Mouse (Mus musculus): ENCODE measurements around the gene Mpc2. TPM values are rescaled to one million over a fixed set of nuclear protein-coding genes. Genes with fewer than 3 reads are reported as not detected.

Gene Mpc2
- polyA plus RNA-seq (2012; ENCODE audit: insufficient read depth, insufficient read length, missing spikeins): 86.6 and 102 TPM in 2 replicates

DNA sequence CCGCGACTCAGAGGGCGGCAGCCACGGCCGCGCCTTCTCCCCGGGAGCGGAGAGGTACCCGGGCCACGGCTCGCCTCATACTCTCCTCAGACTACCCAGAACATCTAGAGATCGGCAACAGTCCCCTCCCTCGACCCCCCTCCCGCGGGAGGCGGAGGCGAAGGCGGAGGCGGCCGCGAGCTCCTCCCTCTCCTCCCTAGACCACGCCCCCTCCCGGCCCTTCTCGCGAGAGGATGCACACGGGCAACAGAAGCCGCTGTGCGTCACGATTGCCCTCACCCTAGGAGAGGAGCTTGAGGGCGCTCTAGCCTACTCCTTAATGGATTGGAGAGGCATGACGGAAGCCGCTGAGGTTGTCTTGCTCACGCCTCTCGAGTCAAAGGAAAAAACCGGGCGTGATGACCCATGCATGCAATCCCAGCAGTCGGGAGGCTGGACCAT lies at the start of gene Mpc2, which contains the start of gene Dcaf6:
Gene Mpc2, plus strand, starts transcription at position 278 of the 441 bp plus-strand sequence.
Gene Dcaf6, minus strand, starts transcription at position 116 of the 441 bp plus-strand sequence.
- peak within 1 kb of the TSS; percentile 96 for H3K27ac ChIP-seq (ENCODE audit: insufficient read depth, low read depth, low read length)
- H3K4me3 ChIP-seq (ENCODE audit: insufficient read depth, low read length): peak within 1 kb of the TSS; percentile 90
- peak; percentile 36; the same call in 1 of the 2 replicates for TF ChIP-seq CTCF (IDR thresholded peaks at IDR 0.05; ENCODE audit: low read depth, low read length)
- TF ChIP-seq POLR2A (IDR thresholded peaks at IDR 0.05; ENCODE audit: borderline replicate concordance, low read depth, low read length): peak; percentile 26; the same call in 1 of the 2 replicates
- H3K4me1 ChIP-seq (ENCODE audit: control insufficient read depth, insufficient read depth, low read length): peaks cover 2% of the 10 kb centered on the region; the same call in 1 of the 2 replicates

GRCm38 (mm10) chr1:165421357-165421915 lies 39.0 kb upstream of the Mpc2 start:
- Histone ChIP-seq H3K4me1 (ENCODE audit: control insufficient read depth, insufficient read depth, low read length) (no peaks in the 10 kb centered on the region), H3K27ac (ENCODE audit: insufficient read depth, low read depth, low read length) (no peak overlapping the region), H3K4me3 (ENCODE audit: insufficient read depth, low read length) (no peak overlapping the region)
- TF ChIP-seq POLR2A (IDR thresholded peaks at IDR 0.05; ENCODE audit: borderline replicate concordance, low read depth, low read length) (no peak), CTCF (IDR thresholded peaks at IDR 0.05; ENCODE audit: low read depth, low read length) (no peak)

- TF ChIP-seq POLR2A (IDR thresholded peaks at IDR 0.05; ENCODE audit: borderline replicate concordance, low read depth, low read length) (no peak), CTCF (IDR thresholded peaks at IDR 0.05; ENCODE audit: low read depth, low read length) (no peak)
- no peaks in the 10 kb centered on the region for H3K4me1 ChIP-seq (ENCODE audit: control insufficient read depth, insufficient read depth, low read length)
- H3K27ac ChIP-seq (ENCODE audit: insufficient read depth, low read depth, low read length): no peak overlapping the region
- no peak overlapping the region for H3K4me3 ChIP-seq (ENCODE audit: insufficient read depth, low read length)
Observed at GRCm38 (mm10) chr1:165426254-165426653, 34.2 kb upstream of the Mpc2 start.

DNA sequence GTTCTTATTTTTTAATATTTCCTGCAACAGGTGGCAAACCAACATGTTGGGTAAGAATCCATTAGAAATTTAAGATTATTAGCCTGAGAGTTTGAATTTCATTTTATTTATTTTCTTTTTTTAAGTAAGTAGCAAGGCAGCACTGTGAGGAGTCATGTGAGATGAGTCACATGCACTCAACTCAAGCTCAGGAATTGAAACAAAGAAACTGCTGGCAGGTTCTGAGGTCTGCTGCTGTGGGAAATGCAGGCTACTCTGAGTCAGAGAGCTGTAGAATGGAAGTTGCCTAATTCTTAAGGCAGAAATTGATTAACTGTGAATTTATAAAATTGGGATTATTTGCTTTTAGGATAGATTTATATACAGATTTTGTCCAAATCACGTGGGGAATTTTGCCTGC lies 27.6 kb upstream of the Mpc2 start:
- no peak for TF ChIP-seq POLR2A (IDR thresholded peaks at IDR 0.05; ENCODE audit: borderline replicate concordance, low read depth, low read length)
- TF ChIP-seq CTCF (IDR thresholded peaks at IDR 0.05; ENCODE audit: low read depth, low read length): no peak
- peak overlapping the region; percentile 74 for H3K27ac ChIP-seq (ENCODE audit: insufficient read depth, low read depth, low read length)
- H3K4me3 ChIP-seq (ENCODE audit: insufficient read depth, low read length): no peak overlapping the region
- H3K4me1 ChIP-seq (ENCODE audit: control insufficient read depth, insufficient read depth, low read length): peaks cover 15% of the 10 kb centered on the region

DNA sequence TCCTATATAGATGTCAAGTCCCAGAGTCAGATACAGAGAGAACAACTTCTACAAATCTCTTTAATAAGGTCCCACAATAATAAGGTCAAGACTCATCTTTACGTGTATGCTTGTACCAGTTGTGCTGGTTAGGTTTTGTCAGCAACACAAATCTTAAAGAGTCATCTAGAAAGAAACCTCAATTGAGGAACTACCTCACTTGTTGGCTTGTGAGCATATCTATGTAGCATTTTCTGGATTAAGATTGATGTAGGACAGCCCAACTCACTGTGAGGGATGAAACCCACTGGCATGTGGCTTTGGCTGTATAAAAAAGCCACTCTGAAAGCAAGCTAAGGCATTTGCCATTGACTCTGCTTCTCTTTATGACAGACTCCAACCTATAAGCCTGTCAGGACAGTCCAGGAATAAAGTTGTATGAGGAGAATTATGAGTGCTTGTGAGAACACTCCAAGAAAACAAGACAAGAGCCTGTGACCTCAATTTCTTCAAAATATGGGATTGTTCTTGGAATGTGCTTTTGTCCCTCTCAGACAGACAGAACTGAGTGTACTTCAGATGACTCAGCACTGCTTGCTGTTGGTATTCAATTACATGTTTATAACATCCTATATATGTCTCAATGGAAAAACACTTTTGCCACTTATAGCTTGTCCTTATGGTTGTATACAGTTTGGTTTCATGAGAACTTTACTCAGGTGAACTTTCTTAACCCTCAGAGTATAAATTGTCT lies 22.0 kb upstream of the Mpc2 start:
- Histone ChIP-seq H3K4me3 (ENCODE audit: insufficient read depth, low read length) (no peak overlapping the region), H3K27ac (ENCODE audit: insufficient read depth, low read depth, low read length) (no peak overlapping the region), H3K4me1 (ENCODE audit: control insufficient read depth, insufficient read depth, low read length) (peaks cover 13% of the 10 kb centered on the region)
- TF ChIP-seq CTCF (IDR thresholded peaks at IDR 0.05; ENCODE audit: low read depth, low read length) (no peak), POLR2A (IDR thresholded peaks at IDR 0.05; ENCODE audit: borderline replicate concordance, low read depth, low read length) (no peak)

GRCm38 (mm10) chr1:165440788-165441187 lies 19.6 kb upstream of the Mpc2 start:
- TF ChIP-seq CTCF (IDR thresholded peaks at IDR 0.05; ENCODE audit: low read depth, low read length) (no peak), POLR2A (IDR thresholded peaks at IDR 0.05; ENCODE audit: borderline replicate concordance, low read depth, low read length) (no peak)
- H3K4me3 ChIP-seq (ENCODE audit: insufficient read depth, low read length): no peak overlapping the region
- peaks cover 7% of the 10 kb centered on the region for H3K4me1 ChIP-seq (ENCODE audit: control insufficient read depth, insufficient read depth, low read length)
- H3K27ac ChIP-seq (ENCODE audit: insufficient read depth, low read depth, low read length): no peak overlapping the region

DNA sequence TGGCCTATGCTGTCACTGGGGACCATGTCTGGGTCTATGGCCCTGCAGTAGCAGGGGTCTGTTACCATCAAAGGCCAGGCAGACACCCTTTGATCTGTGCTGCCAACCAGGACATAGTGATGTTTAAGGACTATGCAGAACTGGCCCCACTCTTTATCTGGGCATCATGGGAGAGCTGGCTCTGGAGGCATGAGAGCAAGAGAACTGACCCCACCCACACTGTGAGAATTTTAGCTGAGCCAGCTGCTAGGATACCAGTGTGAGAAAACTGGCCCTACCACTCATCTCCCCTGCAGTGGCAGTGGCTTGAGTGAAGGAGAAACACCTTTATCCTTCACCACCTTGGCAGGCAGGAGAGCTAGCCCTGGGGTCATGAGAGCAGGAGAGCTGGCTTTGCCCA lies 19.2 kb upstream of the Mpc2 start:
- no peak overlapping the region for H3K4me3 ChIP-seq (ENCODE audit: insufficient read depth, low read length)
- TF ChIP-seq POLR2A (IDR thresholded peaks at IDR 0.05; ENCODE audit: borderline replicate concordance, low read depth, low read length): no peak
- TF ChIP-seq CTCF (IDR thresholded peaks at IDR 0.05; ENCODE audit: low read depth, low read length): no peak
- peaks cover 7% of the 10 kb centered on the region for H3K4me1 ChIP-seq (ENCODE audit: control insufficient read depth, insufficient read depth, low read length)
- H3K27ac ChIP-seq (ENCODE audit: insufficient read depth, low read depth, low read length): no peak overlapping the region

GRCm38 (mm10) chr1:165441719-165442118 lies 18.7 kb upstream of the Mpc2 start:
- no peak for TF ChIP-seq CTCF (IDR thresholded peaks at IDR 0.05; ENCODE audit: low read depth, low read length)
- no peak for TF ChIP-seq POLR2A (IDR thresholded peaks at IDR 0.05; ENCODE audit: borderline replicate concordance, low read depth, low read length)
- Histone ChIP-seq H3K27ac (ENCODE audit: insufficient read depth, low read depth, low read length) (no peak overlapping the region), H3K4me1 (ENCODE audit: control insufficient read depth, insufficient read depth, low read length) (peaks cover 7% of the 10 kb centered on the region), H3K4me3 (ENCODE audit: insufficient read depth, low read length) (no peak overlapping the region)

GRCm38 (mm10) chr1:165459041-165459502 lies 1.4 kb upstream of the Mpc2 start:
- H3K4me3 ChIP-seq (ENCODE audit: insufficient read depth, low read length): peak overlapping the region; percentile 90
- no peak overlapping the region for H3K27ac ChIP-seq (ENCODE audit: insufficient read depth, low read depth, low read length)
- TF ChIP-seq POLR2A (IDR thresholded peaks at IDR 0.05; ENCODE audit: borderline replicate concordance, low read depth, low read length) (no peak), CTCF (IDR thresholded peaks at IDR 0.05; ENCODE audit: low read depth, low read length) (no peak)
- H3K4me1 ChIP-seq (ENCODE audit: control insufficient read depth, insufficient read depth, low read length): peaks cover 2% of the 10 kb centered on the region; the same call in 1 of the 2 replicates

All from bone marrow macrophage, adult 2 months (primary cell).